Mouse (Mus musculus) spleen, adult 12 weeks (tissue): ENCODE data around the gene Hspe1.
"Not testable (repeated sequence)": the region's sequence is repeated elsewhere in the genome, so short reads cannot be mapped to it uniquely, and the experiment has no call there.

Experiments
- DNase-seq: peaks from one replicate; pipeline ENCODE4 v3.0.0; 2022; ENCODE audit warnings: low spot score

The Hspe1 gene

GRCm38 (mm10) chr1:55085781-55086366, 2.1 kb upstream of the Hspe1 start:
- DNase-seq = no peak

GRCm38 (mm10) chr1:55086868-55087400, 998 bp upstream of the Hspe1 start:
- no peak for DNase-seq

- no peak for DNase-seq
Observed at GRCm38 (mm10) chr1:55087401-55087904, 479 bp upstream of the Hspe1 start.

- no peak for DNase-seq
Observed at GRCm38 (mm10) chr1:55088611-55089497, 922 bp downstream of the Hspe1 start.

GRCm38 (mm10) chr1:55089498-55090064, 1.6 kb downstream of the Hspe1 start:
- no peak for DNase-seq

GRCm38 (mm10) chr1:55092056-55092455, 4.1 kb downstream of the Hspe1 start:
- no peak for DNase-seq

- no peak for DNase-seq
Observed at GRCm38 (mm10) chr1:55092469-55092868, 4.5 kb downstream of the Hspe1 start.

- DNase-seq = no peak
Observed at GRCm38 (mm10) chr1:55106919-55107585, 19.1 kb downstream of the Hspe1 start.

GRCm38 (mm10) chr1:55107644-55108043, 19.7 kb downstream of the Hspe1 start:
- no peak for DNase-seq

GRCm38 (mm10) chr1:55108473-55108872, 20.5 kb downstream of the Hspe1 start:
- no peak for DNase-seq

GRCm38 (mm10) chr1:55109066-55109766, 21.3 kb downstream of the Hspe1 start:
- no peak for DNase-seq

- DNase-seq = no peak
Observed at GRCm38 (mm10) chr1:55123046-55123445, 35.1 kb downstream of the Hspe1 start.

- no peak for DNase-seq
Observed at GRCm38 (mm10) chr1:55123561-55123960, 35.6 kb downstream of the Hspe1 start.

- DNase-seq = not testable (repeated sequence)
Observed at GRCm38 (mm10) chr1:55124136-55124535, 36.2 kb downstream of the Hspe1 start.

- no peak for DNase-seq
Observed at GRCm38 (mm10) chr1:55129716-55130115, 41.8 kb downstream of the Hspe1 start.

- no peak for DNase-seq
Observed at GRCm38 (mm10) chr1:55130190-55130916, 42.4 kb downstream of the Hspe1 start.

- DNase-seq = peak; percentile 88
Observed at GRCm38 (mm10) chr1:55130943-55131401, 43.0 kb downstream of the Hspe1 start, which contains the start of gene Mob4. TSS of gene Mob4 (plus strand) at chr1:55131231.

GRCm38 (mm10) chr1:55131424-55132014, 43.6 kb downstream of the Hspe1 start:
- DNase-seq = no peak

- DNase-seq = no peak
Observed at GRCm38 (mm10) chr1:55132308-55132707, 44.4 kb downstream of the Hspe1 start.

GRCm38 (mm10) chr1:55133173-55133572, 45.2 kb downstream of the Hspe1 start:
- no peak for DNase-seq
